Mouse (Mus musculus) ovary, postnatal 14 days (tissue): ENCODE measurements at regions not wholly inside any gene's neighbourhood (a gene's known extent, or its start where the extent isn't known, plus 50 kb on each side); places are given as distances from the start of the nearest gene placed in this dataset.

Experiments used
- DNase-seq: peaks from one replicate; pipeline ENCODE4 v3.0.0; 2022; ENCODE audit warnings: low spot score

- DNase-seq: no peak
Measured at GRCm38 (mm10) chr3:128723100-128723499, 476.6 kb upstream of the Pitx2 start.

- DNase-seq: no peak
Measured at GRCm38 (mm10) chr3:128720276-128720675, 479.4 kb upstream of the Pitx2 start.

- no peak for DNase-seq
Measured at GRCm38 (mm10) chr3:128719226-128719625, 480.5 kb upstream of the Pitx2 start.

GRCm38 (mm10) chr3:128707270-128707669 is 492.4 kb upstream of the Pitx2 start:
- no peak for DNase-seq

- no peak for DNase-seq
Measured at GRCm38 (mm10) chr3:128668468-128669127, 531.1 kb upstream of the Pitx2 start.

GRCm38 (mm10) chr3:128665184-128665583 is 534.5 kb upstream of the Pitx2 start:
- DNase-seq: no peak

GRCm38 (mm10) chr3:128636960-128637755 is 562.5 kb upstream of the Pitx2 start:
- DNase-seq: no peak

- no peak for DNase-seq
Measured at GRCm38 (mm10) chr3:128627696-128628095, 572.0 kb upstream of the Pitx2 start.

GRCm38 (mm10) chr3:128616675-128617074 is 583.0 kb upstream of the Pitx2 start:
- no peak for DNase-seq

- DNase-seq: no peak
Measured at GRCm38 (mm10) chr3:128613657-128614056, 586.0 kb upstream of the Pitx2 start.

- DNase-seq: no peak
Measured at GRCm38 (mm10) chr3:128610731-128611130, 588.9 kb upstream of the Pitx2 start.

- DNase-seq: no peak
Measured at GRCm38 (mm10) chr3:128608694-128609093, 591.0 kb upstream of the Pitx2 start.

- no peak for DNase-seq
Measured at GRCm38 (mm10) chr3:128575339-128576129, 624.1 kb upstream of the Pitx2 start.

GRCm38 (mm10) chr3:128570551-128570950 is 629.1 kb upstream of the Pitx2 start:
- DNase-seq: no peak

- no peak for DNase-seq
Measured at GRCm38 (mm10) chr3:128565386-128565785, 634.3 kb upstream of the Pitx2 start.

- peak; percentile 28 for DNase-seq
Measured at GRCm38 (mm10) chr3:128546416-128547327, 650.5 kb upstream of the Fam241a start.

- DNase-seq: no peak
Measured at GRCm38 (mm10) chr3:128525427-128525826, 629.3 kb upstream of the Fam241a start.

- DNase-seq: peak; percentile 1
Measured at GRCm38 (mm10) chr3:128520671-128521103, 624.6 kb upstream of the Fam241a start.

- DNase-seq: no peak
Measured at GRCm38 (mm10) chr3:128519913-128520316, 623.8 kb upstream of the Fam241a start.

- no peak for DNase-seq
Measured at GRCm38 (mm10) chr3:128518806-128519205, 622.7 kb upstream of the Fam241a start.

- peak; percentile 1 for DNase-seq
Measured at GRCm38 (mm10) chr3:128471111-128471510, 575.0 kb upstream of the Fam241a start.

GRCm38 (mm10) chr3:128429706-128430105 is 533.6 kb upstream of the Fam241a start:
- no peak for DNase-seq
